Comparison of ENCODE assay signal across 29 mouse cellular contexts in genomic region chr6:83175996-83176395, GRCm38 (mm10). TPM values are rescaled to one million over a fixed set of nuclear protein-coding genes. Genes with fewer than 3 reads are reported as not detected.
A peak's percentile ranks its signal among the peaks of the same experiment; 100 is the strongest.
DNase-seq lines count a peak whose midpoint lies in the region; ATAC-seq and TF ChIP-seq lines count a peak whose summit lies in the region.
"Had no signal": no experiment of that assay in that cellular context is flagged by ENCODE, and none has a peak within 500 bp of the region (broad histone marks: within the 10 kb centered on the region; RNA-seq: fewer than 3 reads in every experiment).

No protein-coding gene starts in this region.

- H3K4me2 ChIP-seq in intestine, embryonic 15.5 days (replicated peaks): no peak overlapping the region
- H3K4me2 ChIP-seq: embryonic facial prominence, embryonic 12.5 days; hindbrain, embryonic 13.5 days; limb, embryonic 15.5 days; liver, embryonic 13.5 days had no signal

- no peak overlapping the region for H3K4me3 ChIP-seq in layer of hippocampus, adult 2 months
- H3K4me3 ChIP-seq in intestine, embryonic 15.5 days (replicated peaks): no peak overlapping the region
- H3K4me3 ChIP-seq: embryonic facial prominence, embryonic 12.5 days; heart, adult 2 months; hindbrain, embryonic 13.5 days; limb, embryonic 10.5 days; limb, embryonic 15.5 days; liver, embryonic 13.5 days had no signal

- H3K9me3 ChIP-seq in intestine, embryonic 15.5 days: no peaks in the 10 kb centered on the region
- H3K9me3 ChIP-seq: embryonic facial prominence, embryonic 12.5 days; hindbrain, embryonic 13.5 days; limb, embryonic 10.5 days; limb, embryonic 15.5 days; liver, embryonic 13.5 days had no signal

- peak overlapping the region; percentile 29 for H3K27ac ChIP-seq in layer of hippocampus, adult 2 months
- no peak overlapping the region for H3K27ac ChIP-seq in intestine, embryonic 15.5 days
- H3K27ac ChIP-seq: embryonic facial prominence, embryonic 12.5 days; heart, adult 2 months; hindbrain, embryonic 13.5 days; limb, embryonic 10.5 days; limb, embryonic 15.5 days; liver, embryonic 13.5 days; stomach, postnatal 0 days had no signal

- H3K9ac ChIP-seq in intestine, embryonic 15.5 days: no peak overlapping the region
- H3K9ac ChIP-seq: embryonic facial prominence, embryonic 12.5 days; hindbrain, embryonic 13.5 days; limb, embryonic 15.5 days; liver, embryonic 13.5 days had no signal

- TF ChIP-seq CTCF in layer of hippocampus, adult 2 months (conservative IDR thresholded peaks at IDR 0.05): no peak

- H3K27me3 ChIP-seq in intestine, embryonic 15.5 days (replicated peaks): no peaks in the 10 kb centered on the region
- H3K27me3 ChIP-seq: embryonic facial prominence, embryonic 12.5 days; hindbrain, embryonic 13.5 days; limb, embryonic 15.5 days; liver, embryonic 13.5 days had no signal

- no peak for ATAC-seq in intestine, embryonic 15.5 days
- ATAC-seq: CD4-positive, CD25-positive, alpha-beta regulatory T cell, adult 4 months; forebrain, embryonic 16.5 days; lung, postnatal 0 days had no signal

- DNase-seq in gastrocnemius, adult 18-20 months (ENCODE audit: low spot score): peak; percentile 74
- no peak for DNase-seq in gastrocnemius, postnatal 4 days (ENCODE audit: low spot score in 2 of 2)
- DNase-seq in layer of hippocampus, adult 2 months (ENCODE audit: low spot score in 2 of 2): no peak
- no peak for DNase-seq in layer of hippocampus, adult 9-11 months
- DNase-seq in gastrocnemius, adult 8-10 months (ENCODE audit: low spot score in 2 of 2): peak; percentile 44 to 65
- peak; percentile 73 for DNase-seq in gastrocnemius, postnatal 25 days
- DNase-seq: adrenal gland, postnatal 36 days; cerebellum, adult 8-10 months; embryo, embryonic 11 days; kidney, adult 11 months; kidney, postnatal 25 days; liver, embryonic 13.5 days; lung, adult 18-20 months; lung, postnatal 4 days; midbrain, embryonic 14.5 days; thymus, adult 18-20 months; thymus, postnatal 25 days had no signal

- peaks cover 12% of the 10 kb centered on the region for H3K4me1 ChIP-seq in intestine, embryonic 15.5 days (replicated peaks)

- no peaks in the 10 kb centered on the region for H3K36me3 ChIP-seq in intestine, embryonic 15.5 days
- H3K36me3 ChIP-seq: hindbrain, embryonic 13.5 days had no signal

- 86% methylated on average over 8 of the region's 8 CpGs for WGBS in intestine, embryonic 15.5 days

RNA-seq across cellular contexts. Expression of gene Dctn1, which starts 10.3 kb away (rescaled TPM):
- total RNA-seq in gastrocnemius, adult 18-20 months (2021): 100 to 1,000 TPM; 124 to 133 TPM
- 100 to 1,000 TPM; 140 to 149 TPM for total RNA-seq in gastrocnemius, postnatal 4 days (2021)
- 100 to 1,000 TPM; 400 to 422 TPM for total RNA-seq in layer of hippocampus, adult 2 months (2021)
- 100 to 1,000 TPM; 117 to 131 (median 127) TPM for total RNA-seq in gastrocnemius, adult 8-10 months (2022)
- total RNA-seq in gastrocnemius, postnatal 25 days (2021): 100 to 1,000 TPM; 118 to 126 TPM
- polyA plus RNA-seq in intestine, embryonic 15.5 days (2015; fragmentation: Nextera tagmentation; extraction: Ambion mirVana): 82.1 and 84.6 TPM in 2 replicates

RNA-seq across cellular contexts. Expression of gene 1700003E16Rik, which starts 19.8 kb away (rescaled TPM):
- under 1 TPM in 1 of 2 experiments, not detected in 1; 0.14 TPM for total RNA-seq in gastrocnemius, adult 18-20 months (2021)
- total RNA-seq in gastrocnemius, postnatal 4 days (2021): not detected
- total RNA-seq in layer of hippocampus, adult 2 months (2021): 10 to 100 TPM; 21.8 to 21.9 TPM
- total RNA-seq in gastrocnemius, adult 8-10 months (2022): under 1 TPM in 2 of 4 experiments, not detected in 2; 0.13 to 0.15 TPM
- not detected for total RNA-seq in gastrocnemius, postnatal 25 days (2021)
- 1.4 and 2.0 TPM in 2 replicates for polyA plus RNA-seq in intestine, embryonic 15.5 days (2015; fragmentation: Nextera tagmentation; extraction: Ambion mirVana)
- total RNA-seq: neutrophil, adult 5-6 weeks had no signal
- polyA plus RNA-seq: CD4-positive, CD25-positive, alpha-beta regulatory T cell, adult 4 months had no signal

RNA-seq across cellular contexts. Expression of gene Wdr54, which starts 19.8 kb away (rescaled TPM):
- total RNA-seq in gastrocnemius, adult 18-20 months (2021): 1 to 10 TPM; 1.2 to 1.9 TPM
- total RNA-seq in gastrocnemius, postnatal 4 days (2021): 1 to 10 TPM; 1.9 to 2.5 TPM
- total RNA-seq in layer of hippocampus, adult 2 months (2021): 10 to 100 TPM; 25.0 to 32.0 TPM
- total RNA-seq in gastrocnemius, adult 8-10 months (2022): 1 to 10 TPM in 3 of 4 experiments, under 1 TPM in 1; 0.87 to 2.3 (median 1.1) TPM
- total RNA-seq in gastrocnemius, postnatal 25 days (2021): 1 to 10 TPM; 1.2 to 1.4 TPM
- 3.0 and 3.9 TPM in 2 replicates for polyA plus RNA-seq in intestine, embryonic 15.5 days (2015; fragmentation: Nextera tagmentation; extraction: Ambion mirVana)
- total RNA-seq: neutrophil, adult 5-6 weeks had no signal

RNA-seq across cellular contexts. Expression of gene Rtkn, which starts 40.7 kb away (rescaled TPM):
- total RNA-seq in gastrocnemius, adult 18-20 months (2021): 10 to 100 TPM in 1 of 2 experiments, 1 to 10 TPM in 1; 9.3 to 11.7 TPM
- 10 to 100 TPM; 31.0 to 34.6 TPM for total RNA-seq in gastrocnemius, postnatal 4 days (2021)
- total RNA-seq in layer of hippocampus, adult 2 months (2021): 10 to 100 TPM; 80.0 to 84.0 TPM
- total RNA-seq in gastrocnemius, adult 8-10 months (2022): 10 to 100 TPM in 3 of 4 experiments, 1 to 10 TPM in 1; 9.0 to 12.2 (median 10.9) TPM
- total RNA-seq in gastrocnemius, postnatal 25 days (2021): 10 to 100 TPM in 1 of 2 experiments, 1 to 10 TPM in 1; 7.9 to 14.4 TPM
- polyA plus RNA-seq in intestine, embryonic 15.5 days (2015; fragmentation: Nextera tagmentation; extraction: Ambion mirVana): 23.6 and 26.4 TPM in 2 replicates
- total RNA-seq: neutrophil, adult 5-6 weeks had no signal

RNA-seq across cellular contexts. Expression of gene Slc4a5, which starts 43.6 kb away (rescaled TPM):
- not detected for total RNA-seq in gastrocnemius, adult 18-20 months (2021)
- total RNA-seq in gastrocnemius, postnatal 4 days (2021): under 1 TPM in 1 of 2 experiments, not detected in 1; 0.07 TPM
- under 1 TPM; 0.44 to 0.98 TPM for total RNA-seq in layer of hippocampus, adult 2 months (2021)
- not detected for total RNA-seq in gastrocnemius, adult 8-10 months (2022)
- total RNA-seq in gastrocnemius, postnatal 25 days (2021): not detected
- polyA plus RNA-seq in intestine, embryonic 15.5 days (2015; fragmentation: Nextera tagmentation; extraction: Ambion mirVana): 0.39 and 0.41 TPM in 2 replicates
- total RNA-seq: heart, adult 2 months; heart, postnatal 25 days; neutrophil, adult 5-6 weeks had no signal

Comparison
In these comparisons a context has a peak if more than half of its experiments do, and no peak if none do; other contexts are left out.
1. DNase-seq: peak in gastrocnemius, adult 18-20 months (single experiment), gastrocnemius, adult 8-10 months (2 of 2) and gastrocnemius, postnatal 25 days (single experiment); none in gastrocnemius, postnatal 4 days (0 of 2), layer of hippocampus, adult 2 months (0 of 2) and layer of hippocampus, adult 9-11 months (single experiment).
2. RNA of gene 1700003E16Rik, which starts 19.8 kb away (total RNA-seq): 21.8 to 21.9 TPM in layer of hippocampus, adult 2 months; 0.14 TPM in gastrocnemius, adult 18-20 months, 0.13 to 0.15 TPM in gastrocnemius, adult 8-10 months, not detected in gastrocnemius, postnatal 4 days and not detected in gastrocnemius, postnatal 25 days; every median in the first group is over 10 times any median in the second.
3. RNA of gene Wdr54, which starts 19.8 kb away (total RNA-seq): 25.0 to 32.0 TPM in layer of hippocampus, adult 2 months; 1.9 to 2.5 TPM in gastrocnemius, postnatal 4 days, 1.2 to 1.9 TPM in gastrocnemius, adult 18-20 months, 1.2 to 1.4 TPM in gastrocnemius, postnatal 25 days and 0.87 to 2.3 TPM in gastrocnemius, adult 8-10 months; every median in the first group is over 4 times any median in the second.